Mouse (Mus musculus) E14TG2a.4 (cell line): ENCODE measurements at regions not wholly inside any gene's neighbourhood (a gene's known extent, or its start where the extent isn't known, plus 50 kb on each side); places are given as distances from the start of the nearest gene placed in this dataset.
"Not testable (repeated sequence)": the region's sequence is repeated elsewhere in the genome, so short reads cannot be mapped to it uniquely, and the experiment has no call there.

ENCODE experiments used
- H3K27me3 ChIP-seq: 2 replicates; pipeline ENCODE4 v1.6.1; 2014; ENCODE audit warnings: low read length, control low read depth; ENCODE audit not compliant: insufficient read depth
- H3K36me3 ChIP-seq: 2 replicates; pipeline ENCODE4 v1.6.1; 2014; ENCODE audit warnings: low read length, control low read depth; ENCODE audit not compliant: insufficient read depth
- H3K4me1 ChIP-seq: replicated peaks from 2 replicates; pipeline ENCODE4 v1.6.1; 2014; ENCODE audit warnings: low read depth, low read length, control low read depth
- H3K4me3 ChIP-seq: replicated peaks from 2 replicates; pipeline ENCODE4 v1.5.1; 2014; ENCODE audit warnings: mild to moderate bottlenecking, low read length
- H3K9me3 ChIP-seq: 2 replicates; pipeline ENCODE4 v1.6.1; 2014; ENCODE audit warnings: low read length, control low read depth
- CTCF ChIP-seq: conservative IDR thresholded peaks from 2 replicates; pipeline ENCODE4 v1.5.1; 2014; ENCODE audit warnings: low read length
- NANOG ChIP-seq: IDR thresholded peaks from 2 replicates; pipeline ENCODE4 v1.6.1; 2014; ENCODE audit warnings: borderline replicate concordance, low read length, mixed read lengths
- POU5F1 ChIP-seq: IDR thresholded peaks from 2 replicates; pipeline ENCODE4 v1.6.1; 2014; ENCODE audit warnings: low read length, borderline replicate concordance

DNA sequence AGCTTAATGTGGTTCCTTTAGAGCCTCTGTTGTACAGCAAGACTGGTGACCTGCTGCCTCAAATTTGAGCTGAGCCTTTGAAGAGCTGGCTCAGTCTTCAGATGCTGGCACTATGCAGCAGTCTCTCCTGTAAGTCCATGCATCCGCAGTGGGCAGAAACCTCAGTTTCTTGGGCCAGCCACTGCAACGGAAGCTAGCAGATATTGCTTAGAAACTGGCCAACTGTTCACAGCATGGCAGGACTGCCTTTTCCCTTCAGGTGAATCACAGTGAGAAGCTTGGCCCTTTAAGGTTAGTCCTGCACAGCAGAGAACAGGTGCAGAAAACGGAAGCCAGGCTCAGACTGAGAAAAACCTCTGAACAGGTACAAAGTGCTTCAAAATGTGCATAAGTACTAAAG lies 1976.8 kb upstream of the G6pd2 start:
- TF ChIP-seq POU5F1 (no peak), CTCF (no peak), NANOG (no peak)
- H3K36me3 ChIP-seq = no peaks in the 10 kb centered on the region
- no peaks in the 10 kb centered on the region for H3K27me3 ChIP-seq
- peaks cover 8% of the 10 kb centered on the region for H3K9me3 ChIP-seq
- no peaks in the 10 kb centered on the region for H3K4me1 ChIP-seq
- H3K4me3 ChIP-seq = no peak overlapping the region

DNA sequence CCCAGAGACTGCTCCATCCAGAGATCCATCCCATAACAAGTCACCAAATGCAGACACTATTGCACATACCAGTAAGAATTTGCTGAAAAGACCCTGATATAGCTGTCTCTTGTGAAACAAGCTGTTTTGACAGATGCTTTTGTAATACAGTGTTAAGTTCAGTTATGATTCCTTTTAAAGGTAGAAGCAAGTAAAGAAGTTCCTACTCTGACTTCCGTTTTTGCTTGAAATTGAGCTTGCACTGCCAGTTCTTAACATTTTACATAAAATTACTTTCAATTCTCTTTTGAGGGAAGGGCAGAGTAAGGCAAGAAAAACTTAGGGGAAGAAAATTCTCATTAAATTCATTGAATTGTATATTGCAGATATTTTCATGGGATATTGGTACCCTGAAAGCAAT lies 1962.9 kb upstream of the G6pd2 start:
- 0 out of 2 replicates have a peak, but pooled peaks cover 5% of the 10 kb centered on the region for H3K4me1 ChIP-seq
- no peak overlapping the region for H3K4me3 ChIP-seq
- TF ChIP-seq CTCF = no peak
- H3K27me3 ChIP-seq = no peaks in the 10 kb centered on the region
- H3K36me3 ChIP-seq = no peaks in the 10 kb centered on the region
- H3K9me3 ChIP-seq = peaks cover 6% of the 10 kb centered on the region

DNA sequence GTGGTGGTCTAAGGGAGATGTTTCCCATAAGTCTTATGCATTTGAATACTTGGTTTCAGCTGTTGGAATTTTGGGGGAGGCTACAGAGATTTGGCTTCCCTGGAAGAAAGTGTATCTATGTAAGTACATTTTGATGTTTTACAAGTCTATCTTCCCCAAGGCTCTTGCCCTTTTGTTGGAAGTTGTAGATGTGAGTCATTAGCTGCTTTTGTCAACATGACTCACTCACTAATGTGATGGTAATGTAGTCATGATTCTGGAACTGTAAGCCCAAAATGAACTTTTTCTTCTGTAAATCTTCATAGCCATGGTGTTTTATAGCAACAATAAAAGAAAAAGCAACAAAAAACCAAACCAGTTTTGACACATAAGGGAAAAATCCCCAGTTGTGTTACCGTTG lies 1961.0 kb upstream of the G6pd2 start:
- TF ChIP-seq CTCF (no peak), POU5F1 (no peak), NANOG (no peak)
- Histone ChIP-seq H3K9me3 (peaks cover 6% of the 10 kb centered on the region), H3K27me3 (no peaks in the 10 kb centered on the region), H3K36me3 (no peaks in the 10 kb centered on the region), H3K4me3 (no peak overlapping the region), H3K4me1 (0 out of 2 replicates have a peak, but pooled peaks cover 5% of the 10 kb centered on the region)

DNA sequence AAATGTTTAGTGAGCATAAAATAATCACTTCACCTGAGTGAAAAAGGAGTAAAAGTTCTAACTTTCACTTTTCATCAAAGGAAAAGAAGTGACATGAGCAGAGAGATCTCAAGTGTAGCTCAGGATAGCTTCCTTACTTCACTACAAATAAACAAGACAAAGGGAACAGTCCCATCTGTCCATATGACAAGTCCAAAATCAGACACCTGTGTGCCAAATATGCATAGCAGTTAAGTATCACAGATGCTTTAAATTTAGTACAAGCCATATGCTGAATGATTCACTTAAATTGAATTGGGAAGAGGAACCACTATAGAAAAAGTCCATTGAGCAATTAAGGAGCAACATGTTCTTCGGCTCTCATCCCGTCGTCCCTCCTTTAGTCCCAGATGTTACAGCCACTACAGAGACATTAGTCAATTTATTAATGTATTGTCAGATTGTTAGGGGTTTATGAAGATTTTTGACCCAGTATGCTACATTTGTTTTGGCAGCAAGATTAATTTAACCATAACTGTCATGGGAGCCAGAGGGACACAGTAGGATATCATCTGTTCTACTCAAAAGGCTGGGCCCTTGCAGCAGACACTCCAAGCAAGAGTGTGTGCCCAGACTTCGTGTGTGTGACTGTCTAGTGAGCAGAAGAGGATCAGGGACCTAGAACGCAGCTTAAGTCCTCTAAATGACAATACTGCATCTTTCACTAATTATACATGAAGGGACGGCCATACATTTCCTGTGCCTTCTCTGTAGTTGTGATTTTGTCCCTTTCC lies 1914.5 kb upstream of the G6pd2 start:
- Histone ChIP-seq H3K36me3 (no peaks in the 10 kb centered on the region), H3K27me3 (no peaks in the 10 kb centered on the region), H3K9me3 (no peaks in the 10 kb centered on the region), H3K4me1 (no peaks in the 10 kb centered on the region), H3K4me3 (no peak overlapping the region)
- no peak for TF ChIP-seq CTCF

DNA sequence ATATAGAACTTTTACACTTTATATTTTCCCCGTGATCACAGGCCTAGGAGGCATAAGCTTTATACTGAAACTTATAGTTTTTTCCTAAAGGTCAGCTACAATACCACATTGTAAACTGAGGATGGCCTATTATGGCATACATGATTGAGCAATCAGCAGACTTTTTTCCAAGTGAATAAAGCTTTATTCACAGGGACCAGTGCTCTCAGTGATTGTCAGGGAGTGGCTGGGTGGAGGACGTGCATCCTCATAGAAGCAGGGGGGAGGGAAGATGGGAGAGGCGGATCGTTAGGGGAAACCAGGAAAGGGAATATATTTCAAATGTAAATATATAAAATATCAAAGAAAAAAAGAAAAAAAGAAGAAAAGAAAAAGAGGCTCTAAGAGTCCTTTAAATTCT lies 1886.7 kb upstream of the G6pd2 start:
- Histone ChIP-seq H3K4me3 (no peak overlapping the region), H3K36me3 (no peaks in the 10 kb centered on the region), H3K9me3 (no peaks in the 10 kb centered on the region), H3K27me3 (no peaks in the 10 kb centered on the region), H3K4me1 (peaks cover 17% of the 10 kb centered on the region)
- TF ChIP-seq CTCF (no peak), NANOG (peak; percentile 71; the same call in 1 of the 2 replicates)

DNA sequence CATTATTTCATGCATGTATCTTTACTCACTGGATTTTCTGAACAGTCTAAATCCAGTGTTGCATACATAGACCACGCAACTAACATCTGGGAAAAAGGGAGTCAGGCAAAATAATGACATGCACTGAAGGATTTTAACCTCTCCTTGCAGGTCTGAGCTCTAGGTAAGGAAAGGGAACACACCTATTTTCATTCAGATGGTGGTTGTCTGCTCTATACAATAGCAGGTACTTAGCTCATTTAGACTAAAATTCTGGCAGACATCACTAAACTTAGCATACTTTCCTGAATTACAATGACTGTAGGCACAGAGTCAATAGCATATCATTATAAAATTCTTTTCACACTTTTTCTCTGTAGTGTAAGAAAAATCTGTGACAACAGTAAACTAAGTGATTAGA lies 1867.8 kb upstream of the G6pd2 start:
- H3K4me1 ChIP-seq = peaks cover 19% of the 10 kb centered on the region
- H3K36me3 ChIP-seq = no peaks in the 10 kb centered on the region
- TF ChIP-seq POU5F1 = no peak
- TF ChIP-seq NANOG = peak; percentile 86
- TF ChIP-seq CTCF = no peak
- peaks cover 3% of the 10 kb centered on the region; the same call in 1 of the 2 replicates for H3K9me3 ChIP-seq
- no peaks in the 10 kb centered on the region for H3K27me3 ChIP-seq
- H3K4me3 ChIP-seq = no peak overlapping the region

DNA sequence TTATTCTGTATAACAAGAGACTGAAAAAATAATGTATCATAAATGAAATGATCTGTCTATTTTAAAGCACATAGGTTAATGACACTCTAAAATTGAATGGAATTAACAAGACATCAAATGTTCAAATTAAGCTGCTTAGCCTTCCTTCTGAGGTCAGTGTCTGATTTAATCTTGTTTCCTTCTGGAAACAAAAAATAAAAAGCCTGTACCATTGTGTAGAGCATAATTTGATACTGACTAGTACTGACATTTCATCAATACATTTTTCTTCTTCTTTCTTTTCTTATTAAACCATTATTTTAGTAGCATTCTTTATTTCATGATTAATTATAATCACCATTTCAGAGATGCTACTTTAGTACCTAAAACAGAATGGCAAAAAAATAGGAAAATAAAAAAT lies 1862.9 kb upstream of the G6pd2 start:
- H3K4me3 ChIP-seq = no peak overlapping the region
- TF ChIP-seq NANOG = no peak
- TF ChIP-seq CTCF = no peak
- TF ChIP-seq POU5F1 = no peak

DNA sequence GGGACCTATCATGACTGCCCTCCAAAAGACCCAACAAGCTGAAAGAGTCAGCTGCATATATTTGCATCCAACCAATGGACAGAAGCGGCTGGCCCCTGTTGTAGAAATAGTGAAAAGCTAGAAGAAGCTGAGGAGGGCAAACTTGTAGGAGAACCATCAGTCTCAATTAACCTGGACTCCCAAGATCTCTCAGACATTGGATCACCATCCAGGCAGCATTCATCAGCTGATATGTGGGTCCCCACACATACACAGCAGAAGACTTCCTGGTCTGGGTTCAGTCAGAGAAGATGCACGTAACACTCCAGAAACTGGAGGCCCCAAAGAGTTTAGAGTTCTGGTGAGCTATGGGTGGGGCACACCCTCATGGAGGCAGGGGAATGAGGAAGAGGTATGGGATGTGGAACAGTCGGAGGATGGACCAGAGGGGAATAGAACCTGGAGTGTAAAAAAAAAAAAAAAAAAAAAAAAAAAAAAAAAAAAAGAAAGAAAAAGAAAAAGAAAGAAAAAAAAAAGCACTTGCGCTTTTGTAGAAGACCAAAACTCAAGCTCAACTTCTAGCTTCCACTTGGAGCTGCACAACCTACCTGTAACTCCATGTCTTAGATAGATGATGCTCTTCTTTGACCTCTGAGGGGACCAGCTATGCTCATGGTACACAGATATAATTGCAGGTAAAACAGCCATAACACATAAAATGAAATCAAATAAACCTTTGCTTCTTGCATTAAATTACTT lies 1860.6 kb upstream of the G6pd2 start:
- Histone ChIP-seq H3K4me1 (no peaks in the 10 kb centered on the region), H3K4me3 (0 out of 2 replicates have a peak overlapping the region, but pooled peaks have one; percentile 10), H3K9me3 (peaks cover 18% of the 10 kb centered on the region), H3K27me3 (no peaks in the 10 kb centered on the region), H3K36me3 (peaks cover 9% of the 10 kb centered on the region)
- no peak for TF ChIP-seq NANOG
- TF ChIP-seq POU5F1 = no peak
- TF ChIP-seq CTCF = no peak

More for the DNA sequence above, 1862.9 kb upstream of the G6pd2 start:
- H3K36me3 ChIP-seq = peaks cover 9% of the 10 kb centered on the region
- H3K4me1 ChIP-seq = peaks cover 10% of the 10 kb centered on the region
- H3K9me3 ChIP-seq = peaks cover 14% of the 10 kb centered on the region
- no peaks in the 10 kb centered on the region for H3K27me3 ChIP-seq

DNA sequence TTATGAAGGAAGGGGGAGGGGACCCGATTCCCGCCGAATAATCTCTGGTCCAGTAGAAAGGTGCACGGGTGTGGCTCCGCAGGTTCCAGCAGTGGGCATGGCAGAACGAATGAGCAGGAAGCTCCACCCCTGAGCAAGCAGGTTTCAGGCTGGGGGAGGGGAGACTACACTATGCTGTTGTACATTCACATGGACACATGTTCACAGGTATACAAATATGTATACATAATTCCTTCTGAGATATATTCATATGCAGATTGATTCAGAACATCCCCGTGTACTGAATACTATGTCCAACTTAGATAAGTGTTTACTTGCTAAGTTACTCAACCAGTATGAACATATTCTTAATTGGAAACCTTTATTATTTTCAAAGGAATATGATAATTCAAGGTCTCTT lies 1852.4 kb upstream of the G6pd2 start:
- H3K4me3 ChIP-seq, H3K9me3 ChIP-seq, H3K27me3 ChIP-seq, H3K36me3 ChIP-seq, H3K4me1 ChIP-seq: not testable (repeated sequence)
